ENCODE assay signal across 12 mouse cellular contexts in the genomic region with DNA sequence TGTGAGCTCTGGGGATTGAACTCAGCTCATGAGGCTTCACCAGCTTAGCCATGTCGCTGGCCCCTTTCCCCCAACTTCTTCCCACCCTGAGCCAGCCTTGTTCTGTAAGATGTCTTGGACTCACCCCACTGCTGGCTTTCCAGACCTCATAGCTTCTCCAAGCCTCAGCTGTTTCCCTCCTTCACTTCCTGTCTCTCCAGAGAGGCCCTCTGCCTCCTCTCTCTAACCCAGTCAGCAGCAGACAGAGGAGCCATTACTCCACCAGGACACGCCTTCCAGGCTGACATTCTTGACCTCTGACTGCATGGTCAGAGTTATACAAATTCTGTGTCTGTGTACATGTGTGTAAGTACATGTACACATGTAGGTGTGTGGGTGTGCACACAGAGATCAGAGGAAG. TPM values are rescaled to one million over a fixed set of nuclear protein-coding genes. Genes with fewer than 3 reads are reported as not detected.
A peak's percentile ranks its signal among the peaks of the same experiment; 100 is the strongest.
DNase-seq lines count a peak whose midpoint lies in the region; ATAC-seq and TF ChIP-seq lines count a peak whose summit lies in the region.
"Had no signal": no experiment of that assay in that cellular context is flagged by ENCODE, and none has a peak within 500 bp of the region (broad histone marks: within the 10 kb centered on the region; RNA-seq: fewer than 3 reads in every experiment).

No protein-coding gene starts in this region.

- H3K4me2 ChIP-seq in lung, postnatal 0 days (replicated peaks; ENCODE audit: low read depth, low read length), result no peak overlapping the region
- no peak overlapping the region for H3K4me2 ChIP-seq in limb, embryonic 12.5 days
- H3K4me2 ChIP-seq: liver, embryonic 11.5 days had no signal

- TF ChIP-seq CTCF in gastrocnemius, adult 2 months (IDR thresholded peaks at IDR 0.05), result no peak
- TF ChIP-seq CTCF in lung, postnatal 0 days (IDR thresholded peaks at IDR 0.05), result no peak
- no peak for TF ChIP-seq CTCF in MEL (IDR thresholded peaks at IDR 0.05 in 2 of 3, conservative IDR thresholded peaks at IDR 0.05 in 1 of 3; ENCODE audit: control insufficient read depth in 1 of 3, insufficient read depth in 1 of 3, low read depth in 2 of 3, low read length in 3 of 3, poor library complexity in 1 of 3, severe bottlenecking in 1 of 3)

- no peaks in the 10 kb centered on the region for H3K27me3 ChIP-seq in lung, postnatal 0 days (replicated peaks; ENCODE audit: insufficient read depth, low read length)
- H3K27me3 ChIP-seq in MEL (ENCODE audit: control insufficient read depth in 1 of 2, insufficient read depth in 2 of 2, low read length in 2 of 2), result no peaks in the 10 kb centered on the region
- H3K27me3 ChIP-seq in limb, embryonic 12.5 days, result no peaks in the 10 kb centered on the region

- ATAC-seq in lung, postnatal 0 days, result peak; percentile 25; the same call in 1 of the 2 replicates
- ATAC-seq in limb, embryonic 12.5 days (ENCODE audit: insufficient number of reproducible peaks, insufficient read depth, low FRiP score, low TSS enrichment, low read depth), result no peak

- no peaks in the 10 kb centered on the region; the same call in 1 of the 2 replicates for H3K36me3 ChIP-seq in lung, postnatal 0 days (ENCODE audit: insufficient read depth, low read length)
- H3K36me3 ChIP-seq in MEL (ENCODE audit: control insufficient read depth in 1 of 2, insufficient read depth in 2 of 2, low read length in 2 of 2), result no peaks in the 10 kb centered on the region; a peak in 2 of 4 replicates
- 0 out of 2 replicates have a peak, but pooled peaks cover 9% of the 10 kb centered on the region for H3K36me3 ChIP-seq in limb, embryonic 12.5 days

- no peaks in the 10 kb centered on the region for H3K9me3 ChIP-seq in lung, postnatal 0 days (ENCODE audit: low read length)
- no peaks in the 10 kb centered on the region for H3K9me3 ChIP-seq in MEL (replicated peaks; ENCODE audit: insufficient read depth, low read length)
- H3K9me3 ChIP-seq in limb, embryonic 12.5 days, result no peaks in the 10 kb centered on the region

- TF ChIP-seq RAD21 in MEL (IDR thresholded peaks at IDR 0.05; ENCODE audit: low read depth, low read length), result no peak

- TF ChIP-seq EP300 in lung, postnatal 0 days (IDR thresholded peaks at IDR 0.05), result no peak
- TF ChIP-seq EP300 in MEL (IDR thresholded peaks at IDR 0.05; ENCODE audit: low read depth in 1 of 2, low read length in 2 of 2), result no peak

- no peak for TF ChIP-seq POLR2A in MEL (IDR thresholded peaks at IDR 0.05; ENCODE audit: control insufficient read depth in 1 of 2, insufficient read depth in 1 of 2, low read depth in 1 of 2, low read length in 2 of 2, poor library complexity in 1 of 2)

- H3K4me1 ChIP-seq in lung, postnatal 0 days (ENCODE audit: insufficient read depth, low read depth, low read length), result peaks cover 16% of the 10 kb centered on the region
- H3K4me1 ChIP-seq in MEL (ENCODE audit: control insufficient read depth in 1 of 2, insufficient read depth in 2 of 2, low read length in 2 of 2), result peaks cover under 1 to 9% of the 10 kb centered on the region in 2 experiments; a peak in 3 of 4 replicates
- H3K4me1 ChIP-seq in limb, embryonic 12.5 days (replicated peaks), result peaks cover 32% of the 10 kb centered on the region

- H3K9ac ChIP-seq in lung, postnatal 0 days (replicated peaks; ENCODE audit: low read depth), result no peak overlapping the region
- no peak overlapping the region for H3K9ac ChIP-seq in MEL (ENCODE audit: control insufficient read depth, low read depth, low read length, poor library complexity, severe bottlenecking)
- H3K9ac ChIP-seq in limb, embryonic 12.5 days (replicated peaks), result no peak overlapping the region

- WGBS in lung, postnatal 0 days, result 58% methylated on average over 2 of the region's 2 CpGs
- 65% methylated on average over 2 of the region's 2 CpGs for WGBS in limb, embryonic 12.5 days

- H3K79me2 ChIP-seq in MEL (ENCODE audit: control insufficient read depth, insufficient read depth, low read length, poor library complexity), result peaks cover 11% of the 10 kb centered on the region; the same call in 1 of the 2 replicates

- H3K27ac ChIP-seq in gastrocnemius, adult 2 months, result peak overlapping the region; percentile 95
- H3K27ac ChIP-seq in lung, postnatal 0 days (ENCODE audit: low read length), result no peak overlapping the region
- no peak overlapping the region for H3K27ac ChIP-seq in MEL (ENCODE audit: control insufficient read depth, low read depth, low read length)
- H3K27ac ChIP-seq in limb, embryonic 12.5 days, result peak overlapping the region; percentile 79

- no peak overlapping the region for H3K4me3 ChIP-seq in gastrocnemius, adult 2 months
- H3K4me3 ChIP-seq in lung, postnatal 0 days (ENCODE audit: low read depth, low read length), result no peak overlapping the region
- H3K4me3 ChIP-seq in MEL (ENCODE audit: control insufficient read depth in 1 of 2, insufficient read depth in 1 of 2, low read depth in 2 of 2, low read length in 2 of 2), result no peak overlapping the region
- no peak overlapping the region for H3K4me3 ChIP-seq in limb, embryonic 12.5 days (replicated peaks)

- intact Hi-C loops in gastrocnemius, adult 2 months (cut with DNase I), result no loop called here

- peak; percentile 19 for DNase-seq in gastrocnemius, adult 2 months
- no peak for DNase-seq in gastrocnemius, postnatal 25 days
- DNase-seq in lung, postnatal 0 days (ENCODE audit: low spot score), result peak; percentile 32
- no peak for DNase-seq in lung, postnatal 14 days
- peak; percentile 41 for DNase-seq in MEL (ENCODE audit: low read depth, low spot score)
- DNase-seq in T-cell, adult 2 months (ENCODE audit: low spot score), result no peak
- no peak for DNase-seq in embryo, embryonic 9.5 days (ENCODE audit: extremely low spot score)
- DNase-seq: cerebellum, adult 18-20 months; embryo, embryonic 11 days; right cerebral cortex, postnatal 25 days had no signal

TF ChIP-seq in MEL, 35 proteins besides CTCF, POLR2A, EP300 and RAD21:
- no peak for TF ChIP-seq RCOR1 (IDR thresholded peaks at IDR 0.05; ENCODE audit: low read depth, low read length)
- TF ChIP-seq MEF2A (IDR thresholded peaks at IDR 0.05; ENCODE audit: extremely low read depth, insufficient replicate concordance, low read depth, low read length, poor library complexity, severe bottlenecking), result no peak
- no peak for TF ChIP-seq E2F4 (IDR thresholded peaks at IDR 0.05; ENCODE audit: borderline replicate concordance, low read depth, low read length)
- TF ChIP-seq ETS1 (IDR thresholded peaks at IDR 0.05; ENCODE audit: low read depth, low read length), result peak; percentile 75

RNA-seq across cellular contexts. Expression of a gene that starts 23.1 kb away (rescaled TPM):
- total RNA-seq in gastrocnemius, adult 2 months (2021), result 100 to 1,000 TPM; 156 to 204 TPM
- 100 to 1,000 TPM; 180 to 193 TPM for total RNA-seq in gastrocnemius, postnatal 25 days (2021)
- 27.1 and 28.6 TPM in 2 replicates for polyA plus RNA-seq in lung, postnatal 0 days (2015; fragmentation: Nextera tagmentation; extraction: Ambion mirVana)
- total RNA-seq in MEL (2012; rRNA removed), result 15.3 and 16.2 TPM in 2 replicates
- 10 to 100 TPM in 1 of 2 experiments, not detected in 1; 35.5 TPM for polyA plus RNA-seq in MEL (2012; ENCODE audit: insufficient read depth in 1 of 2, insufficient read length in 2 of 2, low read depth in 1 of 2, low replicate concordance in 2 of 2, missing spikeins in 1 of 2)
- 15.2 and 16.3 TPM in 2 replicates for polyA plus RNA-seq in limb, embryonic 12.5 days (2016; fragmentation: Nextera tagmentation; extraction: Ambion mirVana)

RNA-seq across cellular contexts. Expression of a gene that starts 43.4 kb away (rescaled TPM):
- under 1 TPM; 0.11 to 0.36 TPM for total RNA-seq in gastrocnemius, adult 2 months (2021)
- total RNA-seq in gastrocnemius, postnatal 25 days (2021), result under 1 TPM; 0.18 to 0.29 TPM
- 117 and 122 TPM in 2 replicates for polyA plus RNA-seq in lung, postnatal 0 days (2015; fragmentation: Nextera tagmentation; extraction: Ambion mirVana)
- total RNA-seq in MEL (2012; rRNA removed), result 21.8 and 31.1 TPM in 2 replicates
- 10 to 100 TPM in 1 of 2 experiments, not detected in 1; 26.6 TPM for polyA plus RNA-seq in MEL (2012; ENCODE audit: insufficient read depth in 1 of 2, insufficient read length in 2 of 2, low read depth in 1 of 2, low replicate concordance in 2 of 2, missing spikeins in 1 of 2)
- polyA plus RNA-seq in limb, embryonic 12.5 days (2016; fragmentation: Nextera tagmentation; extraction: Ambion mirVana), result 193 and 212 TPM in 2 replicates

Comparison
In these comparisons a context has a peak if more than half of its experiments do, and no peak if none do; other contexts are left out.
1. DNase-seq: peak in gastrocnemius, adult 2 months (single experiment), lung, postnatal 0 days (single experiment) and MEL (single experiment); none in gastrocnemius, postnatal 25 days (single experiment), lung, postnatal 14 days (single experiment), T-cell, adult 2 months (single experiment) and embryo, embryonic 9.5 days (single experiment).
2. H3K27ac ChIP-seq: peak in gastrocnemius, adult 2 months (single experiment) and limb, embryonic 12.5 days (single experiment); none in lung, postnatal 0 days (single experiment) and MEL (single experiment).
3. RNA of a gene that starts 43.4 kb away (total RNA-seq): 21.8 to 31.1 TPM in MEL; 0.11 to 0.36 TPM in gastrocnemius, adult 2 months and 0.18 to 0.29 TPM in gastrocnemius, postnatal 25 days; every median in the first group is over 10 times any median in the second.